Mouse (Mus musculus) cerebellum, adult 2 months (tissue): Measurements from ENCODE around the gene Fam174b. TPM values are rescaled to one million over a fixed set of nuclear protein-coding genes. Genes with fewer than 3 reads are reported as not detected.

ENCODE experiments used
- DNase-seq, 2 experiments: peaks; one replicate each; pipeline ENCODE4 v3.0.0; 2021
- H3K27ac ChIP-seq: fragments of 200-500 bp; 2 replicates; pipeline ENCODE4 v1.5.1; 2012; ENCODE audit warnings: low read length, control low read depth, inconsistent platforms; ENCODE audit not compliant: insufficient read depth
- H3K27me3 ChIP-seq: fragments of 200-500 bp; 2 replicates; pipeline ENCODE4 v1.6.1; 2012; ENCODE audit warnings: inconsistent platforms, mild to moderate bottlenecking, low read length, moderate library complexity; ENCODE audit not compliant: control insufficient read depth, insufficient read depth
- H3K4me1 ChIP-seq: fragments of 200-500 bp; 2 replicates; pipeline ENCODE4 v1.6.1; 2011; ENCODE audit warnings: low read length; ENCODE audit not compliant: control insufficient read depth, insufficient read depth
- H3K4me3 ChIP-seq: fragments of 200-500 bp; replicated peaks from 2 replicates; pipeline ENCODE3; 2011; ENCODE audit warnings: mild to moderate bottlenecking, low read depth, low read length, control low read depth; ENCODE audit not compliant: insufficient read depth
- CTCF ChIP-seq: fragments of 200-500 bp; IDR thresholded peaks from 2 replicates; pipeline ENCODE4 v1.5.1; 2011; ENCODE audit warnings: low read depth, mild to moderate bottlenecking, control low read depth, low read length, moderate library complexity, borderline replicate concordance; ENCODE audit not compliant: insufficient read depth
- POLR2A ChIP-seq: fragments of 200-500 bp; IDR thresholded peaks from 2 replicates; pipeline ENCODE4 v1.6.1; 2011; ENCODE audit warnings: low read length, control low read depth, borderline replicate concordance; ENCODE audit not compliant: insufficient read depth
- WGBS: fragments of 180-500 bp; shearing (Covaris S2); methylation state at CpG from one replicate; pipeline ENCODE4 v1.1.7; 2018; 5-methylcytosine and 5-hydroxymethylcytosine counted together
- polyA plus RNA-seq: library from polyadenylated mRNA; depleted of rRNA; stranded (reverse); fragments of >200 nt; gene quantifications from 2 replicates; pipeline ENCODE4 v1.2.3, GENCODE M21; 2012; rRNA removed

Fam174b gene
- polyA plus RNA-seq, result 25.1 and 29.5 TPM in 2 replicates

DNA sequence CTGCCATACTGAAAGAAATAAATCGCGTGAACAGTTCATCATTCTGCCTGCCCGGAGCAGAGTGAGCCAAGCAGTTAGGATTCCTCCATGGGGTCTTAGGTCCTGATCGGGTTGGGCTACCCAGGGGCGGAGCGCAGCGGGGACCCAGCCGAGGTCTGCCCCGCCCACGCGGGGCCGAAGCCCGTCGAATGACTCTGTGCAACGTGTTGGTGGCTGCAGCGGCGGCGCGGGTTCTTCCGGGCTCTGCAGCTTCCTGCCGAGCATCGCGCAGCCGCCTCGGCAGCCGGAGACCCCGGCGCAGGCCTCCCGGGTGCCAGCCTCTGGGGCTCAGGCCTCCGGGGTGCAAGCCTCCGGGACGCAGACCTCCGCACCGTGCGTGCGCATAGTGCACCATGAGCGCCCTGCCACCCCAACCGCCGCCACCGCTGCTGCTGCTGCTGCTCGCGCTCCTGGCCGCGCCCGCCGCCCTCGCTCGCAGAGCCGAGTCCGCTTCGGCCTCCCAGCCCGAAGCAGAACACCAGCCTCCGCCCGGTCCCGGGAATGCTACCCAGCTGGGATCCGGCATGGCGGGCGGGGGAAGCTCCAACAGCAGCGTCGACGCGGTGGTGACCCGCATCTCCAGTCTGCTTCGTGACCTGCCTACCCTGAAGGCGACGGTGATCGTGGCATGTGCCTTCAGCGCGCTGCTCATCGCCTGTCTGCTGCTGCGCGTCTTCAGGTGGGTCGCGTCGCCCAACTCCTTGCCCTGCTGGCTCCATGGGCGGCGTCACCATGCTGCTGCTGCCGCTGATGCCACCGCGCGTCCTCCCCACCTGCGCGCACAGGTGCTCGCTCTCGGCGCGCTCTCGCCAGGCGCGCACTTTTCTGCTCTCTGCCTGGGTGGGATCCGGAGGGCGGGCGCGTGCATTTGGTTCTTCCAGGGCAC is at the start of gene Fam174b:
TSS of gene Fam174b (plus strand) at position 192 of the 925 bp plus-strand sequence.
- Histone ChIP-seq H3K27me3 (peaks cover 1% of the 10 kb centered on the region; the same call in 1 of the 2 replicates), H3K4me1 (no peaks in the 10 kb centered on the region), H3K4me3 (peak within 1 kb of the TSS; percentile 37), H3K27ac (no peak within 1 kb of the TSS)
- no peak for TF ChIP-seq CTCF
- no peak for TF ChIP-seq POLR2A
- WGBS, result 1% methylated on average over 94 of the region's 94 CpGs
- DNase-seq, result peak; percentile 12 to 19

DNA sequence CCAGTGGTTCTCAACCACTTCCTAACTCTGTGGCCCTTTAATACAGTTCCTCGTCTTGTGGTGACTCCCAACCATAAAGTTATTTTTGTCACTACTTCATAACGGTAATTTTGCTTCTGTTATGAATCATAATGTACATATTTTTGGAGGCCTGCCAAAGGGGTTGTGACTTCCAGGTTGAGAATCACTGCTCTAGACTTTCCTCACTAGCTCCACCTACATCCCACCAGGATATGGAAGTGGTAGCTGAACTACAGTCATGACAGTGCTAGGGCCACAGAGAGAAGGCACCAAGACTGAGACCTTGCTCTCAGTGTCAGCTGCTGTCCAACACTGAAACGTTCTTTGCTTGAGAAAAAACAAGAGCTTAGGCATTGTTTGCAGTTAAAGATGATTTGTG is 43.0 kb upstream of the Fam174b start:
- TF ChIP-seq POLR2A (no peak), CTCF (no peak)
- no peaks in the 10 kb centered on the region for H3K4me1 ChIP-seq
- 69% methylated on average over 3 of the region's 3 CpGs for WGBS
- H3K4me3 ChIP-seq, result no peak overlapping the region
- no peak for DNase-seq
- no peaks in the 10 kb centered on the region; the same call in 1 of the 2 replicates for H3K27me3 ChIP-seq
- no peak overlapping the region for H3K27ac ChIP-seq

DNA sequence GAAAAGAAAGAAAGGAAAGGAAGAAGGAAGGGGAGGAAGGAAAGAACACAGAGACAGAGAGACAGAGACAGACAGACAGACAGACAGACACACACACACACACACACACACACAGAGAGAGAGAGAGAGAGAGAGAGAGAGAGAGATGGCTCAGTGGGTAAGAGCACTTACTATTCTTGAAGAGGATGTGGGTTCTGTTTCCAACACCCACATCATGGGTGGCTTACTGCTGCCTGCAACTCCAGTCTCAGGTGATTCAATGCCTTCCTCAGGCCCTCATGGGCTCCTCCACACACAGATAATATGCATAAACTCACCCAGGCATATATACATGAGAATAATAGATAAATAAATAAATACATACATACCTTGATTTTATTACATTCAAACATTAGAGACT is 35.8 kb upstream of the Fam174b start:
- no peak for DNase-seq
- no peak overlapping the region for H3K4me3 ChIP-seq
- H3K27ac ChIP-seq, result no peak overlapping the region
- H3K4me1 ChIP-seq, result no peaks in the 10 kb centered on the region
- no peak for TF ChIP-seq CTCF
- no peaks in the 10 kb centered on the region; the same call in 1 of the 2 replicates for H3K27me3 ChIP-seq

DNA sequence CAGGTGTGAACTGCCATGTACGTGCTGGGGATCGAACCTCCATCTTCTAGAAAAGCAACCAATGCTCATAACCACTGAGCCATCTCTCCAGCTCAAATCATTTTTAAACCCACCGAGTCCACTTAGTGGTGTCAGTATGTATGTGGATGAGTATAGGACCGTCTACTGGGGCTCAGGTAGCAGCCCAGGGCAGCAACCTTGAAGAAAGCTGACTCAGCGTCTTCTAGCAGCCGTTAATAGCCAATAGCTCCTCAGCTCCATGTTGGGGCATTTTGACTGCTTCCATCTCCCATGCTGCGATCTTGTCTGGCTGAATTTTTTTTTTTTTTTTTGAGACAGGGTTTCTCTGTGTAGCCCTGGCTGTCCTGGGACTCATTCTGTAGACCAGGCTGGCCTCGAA is 26.6 kb upstream of the Fam174b start:
- no peak for TF ChIP-seq POLR2A
- no peak for TF ChIP-seq CTCF
- Histone ChIP-seq H3K27ac (no peak overlapping the region), H3K4me3 (no peak overlapping the region), H3K27me3 (no peaks in the 10 kb centered on the region), H3K4me1 (peaks cover 7% of the 10 kb centered on the region)
- WGBS, result 94% methylated on average over 8 of the region's 8 CpGs
- DNase-seq, result no peak

DNA sequence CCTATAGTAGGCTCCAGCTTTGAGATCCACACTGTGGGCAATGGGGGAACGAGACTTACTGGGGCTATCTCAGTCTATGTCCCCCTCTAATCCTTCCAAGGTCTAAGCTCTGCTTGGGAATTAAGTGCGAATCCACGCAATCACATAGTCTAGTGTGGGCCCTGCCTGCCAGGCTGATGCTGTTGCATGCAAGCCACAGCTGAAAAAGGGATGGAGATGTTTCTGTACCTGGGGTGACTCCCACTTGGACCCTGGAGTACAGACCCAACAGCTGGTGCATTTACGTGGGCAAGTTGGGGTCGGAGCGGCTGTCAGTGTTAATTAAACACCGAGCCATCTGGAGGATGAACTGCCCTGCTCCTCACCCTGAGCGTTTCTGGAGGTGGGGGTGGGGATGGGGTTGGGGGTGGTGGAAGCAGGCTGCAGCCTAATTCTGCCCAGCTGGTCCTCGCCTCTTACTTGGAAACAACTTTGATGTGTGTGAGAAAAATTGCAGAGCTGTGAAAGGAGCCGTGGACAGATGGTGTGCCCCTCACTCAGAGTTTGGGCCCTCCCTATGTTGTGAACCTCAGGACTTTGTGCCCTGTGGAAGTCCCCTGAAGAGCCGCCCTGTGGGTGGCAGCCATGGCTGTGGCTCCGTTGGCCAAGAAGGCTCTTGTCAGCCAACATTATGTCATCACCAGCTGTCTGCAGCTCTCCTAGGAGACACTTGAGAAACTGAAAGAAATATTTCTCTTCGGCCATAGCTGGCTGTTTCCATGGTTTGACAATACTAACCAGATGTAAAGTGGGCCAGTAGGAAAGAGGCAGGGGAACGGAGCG is 24.0 kb upstream of the Fam174b start:
- peaks cover 7% of the 10 kb centered on the region for H3K4me1 ChIP-seq
- no peak overlapping the region; the same call in 1 of the 2 replicates for H3K27ac ChIP-seq
- DNase-seq, result peak; percentile 40 to 64
- no peaks in the 10 kb centered on the region for H3K27me3 ChIP-seq
- WGBS, result 23% methylated on average over 15 of the region's 15 CpGs
- H3K4me3 ChIP-seq, result no peak overlapping the region
- TF ChIP-seq POLR2A, result no peak
- TF ChIP-seq CTCF, result no peak

DNA sequence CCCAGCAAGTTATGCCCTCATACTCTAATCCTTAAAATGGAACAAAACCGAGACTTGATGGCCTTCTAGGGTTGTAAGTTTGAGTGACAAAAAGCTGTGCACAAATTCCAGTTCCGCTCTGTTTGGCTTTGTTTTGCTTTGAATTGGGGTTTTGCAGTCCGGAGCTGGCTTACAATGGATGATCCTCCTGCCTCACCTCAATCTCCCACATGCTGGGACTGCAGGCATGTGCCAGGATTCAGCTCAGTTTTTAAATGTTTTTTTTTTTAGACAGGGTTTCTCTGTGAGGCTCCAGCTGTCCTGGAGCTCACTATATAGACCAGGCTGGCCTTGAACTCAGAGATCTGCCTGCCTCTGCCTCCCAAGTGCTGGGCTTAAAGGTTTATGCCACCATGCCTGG is 23.3 kb upstream of the Fam174b start:
- 34% methylated on average over 3 of the region's 3 CpGs for WGBS
- no peak for TF ChIP-seq POLR2A

DNA sequence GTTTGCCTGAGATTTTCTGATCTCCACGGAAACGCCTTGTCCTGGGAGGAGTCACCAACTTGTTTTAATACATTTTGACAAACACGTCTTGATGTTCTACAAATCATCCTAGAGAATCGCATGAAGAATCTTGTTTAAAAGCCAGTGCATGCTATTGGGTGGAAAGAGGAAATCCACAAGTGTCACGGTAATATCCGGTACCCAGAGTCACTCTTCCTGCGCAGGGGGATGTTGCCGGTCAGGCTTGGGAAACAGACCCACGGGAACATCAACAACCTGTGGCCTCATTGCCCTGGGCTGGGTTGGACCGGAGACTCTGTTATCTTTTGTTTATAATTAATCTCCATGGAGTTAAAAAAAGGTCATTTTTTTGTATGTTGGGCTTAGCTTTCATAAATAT is 22.1 kb upstream of the Fam174b start:
- WGBS, result 81% methylated on average over 10 of the region's 10 CpGs
- H3K27ac ChIP-seq, result no peak overlapping the region
- H3K27me3 ChIP-seq, result no peaks in the 10 kb centered on the region
- TF ChIP-seq POLR2A (no peak), CTCF (no peak)
- no peak overlapping the region for H3K4me3 ChIP-seq
- DNase-seq, result no peak
- H3K4me1 ChIP-seq, result peaks cover 7% of the 10 kb centered on the region

More for the DNA sequence above, 23.3 kb upstream of the Fam174b start:
- Histone ChIP-seq H3K27me3 (no peaks in the 10 kb centered on the region), H3K27ac (no peak overlapping the region), H3K4me1 (peaks cover 7% of the 10 kb centered on the region), H3K4me3 (no peak overlapping the region)
- DNase-seq, result peak in 1 of 2 experiments; percentile 14
